Mouse (Mus musculus) midbrain, embryonic 13.5 days (tissue): Measurements from ENCODE around the gene Parpbp. TPM values are rescaled to one million over a fixed set of nuclear protein-coding genes. Genes with fewer than 3 reads are reported as not detected.

Experiments used
- ATAC-seq: fragments of 200-750 bp; cut with Nextera tagmentation; 2 replicates; pipeline ENCODE4 v1.8.0; 2017; ENCODE audit warnings: mild to moderate bottlenecking, moderate TSS enrichment, moderate library complexity
- H3K27ac ChIP-seq: fragments of 300-500 bp; sonication (generic); 2 replicates; pipeline ENCODE4 v1.5.1; 2015; ENCODE audit warnings: inconsistent platforms, mild to moderate bottlenecking, moderate library complexity
- H3K27me3 ChIP-seq: fragments of 300-500 bp; sonication (generic); 2 replicates; pipeline ENCODE4 v1.6.1; 2015; ENCODE audit warnings: mild to moderate bottlenecking, inconsistent platforms
- H3K36me3 ChIP-seq: fragments of 300-500 bp; sonication (generic); 2 replicates; pipeline ENCODE4 v1.6.1; 2015; ENCODE audit warnings: mild to moderate bottlenecking, inconsistent platforms
- H3K4me1 ChIP-seq: fragments of 300-500 bp; sonication (generic); replicated peaks from 2 replicates; pipeline ENCODE4 v1.6.1; 2015; ENCODE audit warnings: inconsistent platforms
- H3K4me2 ChIP-seq: fragments of 300-500 bp; sonication (generic); replicated peaks from 2 replicates; pipeline ENCODE4 v1.6.1; 2015; ENCODE audit warnings: moderate library complexity, mild to moderate bottlenecking, inconsistent platforms
- H3K4me3 ChIP-seq: fragments of 300-500 bp; sonication (generic); replicated peaks from 2 replicates; pipeline ENCODE4 v1.5.1; 2015; ENCODE audit warnings: mild to moderate bottlenecking, inconsistent platforms
- H3K9ac ChIP-seq: fragments of 300-500 bp; sonication (generic); replicated peaks from 2 replicates; pipeline ENCODE4 v1.6.1; 2015; ENCODE audit warnings: mild to moderate bottlenecking, inconsistent platforms
- H3K9me3 ChIP-seq: fragments of 300-500 bp; sonication (generic); 2 replicates; pipeline ENCODE4 v1.6.1; 2016; ENCODE audit warnings: mild to moderate bottlenecking, inconsistent platforms
- WGBS: fragments of 180-500 bp; shearing (Covaris S2); methylation state at CpG from one replicate; pipeline ENCODE4 v1.1.7; 2015; 5-methylcytosine and 5-hydroxymethylcytosine counted together
- polyA plus RNA-seq: library from polyadenylated mRNA; unstranded; fragments of >200 nt; fragmentation: Nextera tagmentation; extraction: Ambion mirVana; gene quantifications from 2 replicates; pipeline ENCODE4 v1.2.1, GENCODE M21; 2015

Gene Parpbp
- polyA plus RNA-seq, result 4.9 and 5.8 TPM in 2 replicates

DNA sequence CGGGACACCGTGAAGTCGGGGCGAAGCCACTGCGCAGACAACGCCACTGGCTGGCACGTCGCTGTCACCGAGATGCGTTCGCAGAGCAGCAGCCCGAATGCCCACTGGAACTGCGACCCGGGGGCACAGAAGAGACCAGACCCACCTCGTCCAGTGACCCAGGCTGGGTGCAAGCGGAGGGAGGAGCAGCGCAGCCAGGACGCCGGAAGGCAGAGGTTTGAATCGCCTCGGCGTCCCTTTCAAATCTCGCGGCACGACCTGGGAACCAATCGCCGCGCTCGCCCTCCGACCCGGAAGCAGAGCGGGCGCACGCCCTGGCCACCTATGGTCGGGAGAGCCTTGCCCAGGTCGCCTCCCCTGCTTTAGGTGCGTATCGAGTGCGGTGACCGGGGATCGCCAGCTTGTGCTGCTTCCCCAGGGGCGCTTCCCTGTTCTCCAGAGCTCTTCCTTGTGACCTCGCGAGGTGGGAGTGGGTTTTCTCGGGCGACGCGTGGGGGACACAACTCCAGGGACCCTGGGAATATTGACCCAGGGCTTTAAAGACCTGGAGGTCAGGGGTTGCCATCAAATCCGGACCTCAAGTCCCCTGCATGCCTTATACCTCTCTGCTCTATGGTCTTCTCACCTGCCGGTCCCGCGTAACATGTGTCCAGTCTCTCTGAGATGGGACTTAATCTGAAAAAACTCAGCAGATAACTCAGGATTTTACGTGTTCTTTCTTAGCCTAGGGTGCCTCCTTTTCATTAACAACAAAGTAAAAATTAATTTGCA is at the start of gene Parpbp, which contains the start of gene Nup37:
Gene Parpbp (minus strand): TSS at position 235 of the 771 bp plus-strand sequence.
Gene Nup37 (plus strand): TSS at position 286 of the 771 bp plus-strand sequence.
- Histone ChIP-seq H3K27ac (no peak within 1 kb of the TSS), H3K4me1 (peaks cover 30% of the 10 kb centered on the region), H3K36me3 (peaks cover 18% of the 10 kb centered on the region), H3K9me3 (no peaks in the 10 kb centered on the region), H3K4me2 (peak within 1 kb of the TSS; percentile 89), H3K9ac (peak within 1 kb of the TSS; percentile 77), H3K4me3 (peak within 1 kb of the TSS; percentile 77), H3K27me3 (no peaks in the 10 kb centered on the region)
- 1% methylated on average over 53 of the region's 53 CpGs for WGBS
- ATAC-seq, result peak; percentile 99

DNA sequence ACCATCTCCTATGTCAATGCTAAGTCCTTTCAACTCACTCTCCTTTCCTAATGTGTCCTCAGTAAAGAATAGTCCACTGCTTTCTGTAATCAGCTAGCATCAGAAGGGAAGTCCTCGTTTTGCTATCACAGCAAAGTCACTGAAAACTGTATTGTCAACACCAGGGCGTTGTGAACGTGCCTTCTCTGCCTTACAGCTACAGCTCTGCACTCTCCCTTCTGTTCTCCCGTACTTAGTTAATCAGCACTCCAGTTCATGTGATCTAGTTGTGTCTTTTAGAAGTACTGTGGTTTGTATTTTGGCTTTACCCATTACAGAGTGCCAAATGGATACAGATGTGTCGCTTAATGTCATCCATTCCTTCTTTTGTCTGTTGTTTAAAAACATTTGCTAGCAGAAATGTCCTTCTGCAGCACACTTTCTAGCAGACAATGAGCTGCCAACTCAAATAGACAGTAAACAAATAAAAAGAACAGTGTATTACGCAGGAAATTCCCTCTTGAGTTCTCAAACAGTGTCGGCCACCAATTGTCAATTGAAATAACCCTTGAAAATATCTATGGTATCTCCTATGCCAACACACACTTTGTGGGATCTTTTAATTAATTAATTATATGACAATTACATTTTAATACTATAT is 20.8 kb upstream of the Parpbp start:
- WGBS, result 84% methylated on average over 7 of the region's 7 CpGs
- H3K27me3 ChIP-seq, result no peaks in the 10 kb centered on the region
- no peak overlapping the region for H3K9ac ChIP-seq
- no peaks in the 10 kb centered on the region for H3K9me3 ChIP-seq
- H3K4me1 ChIP-seq, result no peaks in the 10 kb centered on the region
- peaks cover 9% of the 10 kb centered on the region; the same call in 1 of the 2 replicates for H3K36me3 ChIP-seq
- no peak for ATAC-seq
- H3K4me2 ChIP-seq, result no peak overlapping the region
- H3K4me3 ChIP-seq, result no peak overlapping the region
- H3K27ac ChIP-seq, result no peak overlapping the region

DNA sequence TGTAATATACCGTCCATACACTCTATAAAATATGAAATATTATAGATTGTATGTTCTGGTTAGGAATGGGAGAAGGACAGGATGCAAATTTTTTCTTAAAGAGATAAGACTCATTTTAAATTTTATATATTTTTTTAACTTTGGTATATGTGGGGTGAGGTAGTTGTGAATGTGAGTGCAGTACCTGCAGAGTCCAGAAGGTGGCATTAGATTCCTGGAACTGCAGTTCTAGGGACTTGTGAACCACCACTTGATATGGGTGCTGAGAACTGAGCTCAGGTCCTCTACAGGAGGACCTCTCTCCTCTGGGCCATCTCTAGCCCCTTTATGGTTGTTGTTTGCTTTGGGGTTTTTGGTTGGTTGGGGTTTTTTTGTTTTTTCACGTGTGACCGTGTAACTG is 19.4 kb upstream of the Parpbp start:
- Histone ChIP-seq H3K4me1 (no peaks in the 10 kb centered on the region), H3K9ac (no peak overlapping the region), H3K36me3 (peaks cover 14% of the 10 kb centered on the region), H3K4me2 (no peak overlapping the region), H3K27ac (no peak overlapping the region), H3K4me3 (no peak overlapping the region), H3K9me3 (no peaks in the 10 kb centered on the region), H3K27me3 (no peaks in the 10 kb centered on the region)
- 97% methylated on average over 3 of the region's 3 CpGs for WGBS
- no peak for ATAC-seq

- Histone ChIP-seq H3K4me1 (no peaks in the 10 kb centered on the region), H3K36me3 (peaks cover 24% of the 10 kb centered on the region), H3K27me3 (no peaks in the 10 kb centered on the region), H3K9me3 (no peaks in the 10 kb centered on the region), H3K4me3 (no peak overlapping the region), H3K4me2 (no peak overlapping the region), H3K9ac (no peak overlapping the region), H3K27ac (no peak overlapping the region)
- no peak for ATAC-seq
- WGBS, result 91% methylated on average over 5 of the region's 5 CpGs
Observed at GRCm38 (mm10) chr10:88162676-88163075, 15.9 kb upstream of the Parpbp start.

- no peaks in the 10 kb centered on the region for H3K27me3 ChIP-seq
- H3K27ac ChIP-seq, result no peak overlapping the region
- H3K4me1 ChIP-seq, result no peaks in the 10 kb centered on the region
- no peaks in the 10 kb centered on the region for H3K9me3 ChIP-seq
- no peak overlapping the region for H3K4me2 ChIP-seq
- no peak for ATAC-seq
- H3K36me3 ChIP-seq, result peaks cover 24% of the 10 kb centered on the region
- no peak overlapping the region for H3K4me3 ChIP-seq
- WGBS, result 91% methylated on average over 2 of the region's 2 CpGs
- no peak overlapping the region for H3K9ac ChIP-seq
Observed at GRCm38 (mm10) chr10:88162096-88162495, 15.4 kb upstream of the Parpbp start.

DNA sequence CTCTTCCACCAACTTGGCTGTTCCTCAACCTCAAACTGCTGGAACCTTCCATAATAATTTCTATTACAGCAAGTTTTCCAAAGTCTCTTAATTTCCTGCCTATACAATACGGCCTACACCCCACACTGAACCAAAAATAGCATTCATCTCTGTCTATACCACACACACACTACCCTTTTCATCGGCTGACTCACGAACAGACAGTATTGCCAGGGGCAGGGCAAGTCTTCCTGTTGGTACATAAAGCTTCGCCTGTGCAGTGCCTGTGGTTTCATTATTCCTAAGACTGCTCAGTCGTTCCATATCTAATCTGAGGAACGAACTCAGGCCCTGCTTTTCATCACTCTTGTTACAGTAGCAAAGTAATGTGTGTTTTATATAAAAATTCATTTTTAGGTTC is 4.9 kb upstream of the Parpbp start:
- WGBS, result 94% methylated on average over 6 of the region's 6 CpGs
- Histone ChIP-seq H3K4me3 (no peak overlapping the region), H3K9ac (no peak overlapping the region), H3K4me2 (no peak overlapping the region), H3K27me3 (no peaks in the 10 kb centered on the region), H3K27ac (no peak overlapping the region), H3K4me1 (peaks cover 9% of the 10 kb centered on the region), H3K9me3 (no peaks in the 10 kb centered on the region), H3K36me3 (peaks cover 41% of the 10 kb centered on the region)
- no peak for ATAC-seq

DNA sequence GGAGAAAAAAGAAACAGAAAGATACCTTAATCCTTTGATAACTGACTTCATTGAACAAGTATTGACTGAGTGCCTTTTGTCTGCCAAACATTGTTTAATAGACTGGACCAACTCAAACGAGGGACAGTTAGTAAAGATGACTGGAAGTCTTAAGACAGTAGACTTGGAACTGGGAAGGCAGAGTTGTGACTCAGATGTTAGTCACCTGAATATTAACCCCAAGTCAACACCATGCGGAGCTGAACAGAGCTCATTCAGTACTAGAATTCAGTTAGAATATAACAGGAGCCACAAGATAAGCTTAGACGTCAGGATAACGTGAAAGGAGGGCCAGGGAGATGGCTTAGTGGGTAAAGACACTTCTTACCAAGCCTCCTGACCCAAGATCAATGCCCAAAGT is 3.6 kb upstream of the Parpbp start:
- Histone ChIP-seq H3K4me2 (no peak overlapping the region), H3K27me3 (no peaks in the 10 kb centered on the region), H3K4me3 (no peak overlapping the region), H3K36me3 (peaks cover 38% of the 10 kb centered on the region), H3K4me1 (peaks cover 21% of the 10 kb centered on the region), H3K9ac (no peak overlapping the region), H3K9me3 (no peaks in the 10 kb centered on the region), H3K27ac (no peak overlapping the region)
- 89% methylated on average over 4 of the region's 4 CpGs for WGBS
- ATAC-seq, result no peak

GRCm38 (mm10) chr10:88146187-88146586 is 554 bp downstream of the Parpbp start:
- no peak overlapping the region for H3K27ac ChIP-seq
- no peaks in the 10 kb centered on the region for H3K9me3 ChIP-seq
- peak overlapping the region; percentile 89 for H3K4me2 ChIP-seq
- H3K4me3 ChIP-seq, result peak overlapping the region; percentile 77
- peak; percentile 26; the same call in 1 of the 2 replicates for ATAC-seq
- H3K27me3 ChIP-seq, result no peaks in the 10 kb centered on the region
- H3K36me3 ChIP-seq, result peaks cover 15% of the 10 kb centered on the region
- WGBS, result 17% methylated on average over 7 of the region's 7 CpGs
- H3K9ac ChIP-seq, result peak overlapping the region; percentile 77
- H3K4me1 ChIP-seq, result peaks cover 30% of the 10 kb centered on the region

DNA sequence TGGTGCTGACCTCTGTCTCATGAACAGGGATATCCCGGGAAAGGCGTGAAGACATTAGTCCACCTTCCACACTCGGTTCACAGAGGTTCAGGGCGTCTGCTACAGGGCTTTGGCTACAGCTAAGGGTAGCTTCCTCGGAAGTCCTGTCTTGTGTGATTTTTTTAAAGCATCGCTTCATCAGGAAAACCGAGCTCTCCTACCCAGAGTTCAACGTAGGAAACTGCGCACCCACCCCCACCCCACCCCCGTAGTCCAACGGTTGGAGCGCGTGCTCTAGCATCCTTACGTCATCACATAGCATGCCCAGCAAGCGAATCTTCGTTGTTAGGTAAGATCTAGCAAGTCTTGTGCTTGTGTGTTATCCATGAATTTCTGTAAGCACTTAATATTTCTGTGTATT is 11.1 kb downstream of the Parpbp start:
- H3K4me2 ChIP-seq, result no peak overlapping the region
- no peaks in the 10 kb centered on the region for H3K9me3 ChIP-seq
- H3K27ac ChIP-seq, result no peak overlapping the region
- 97% methylated on average over 16 of the region's 16 CpGs for WGBS
- no peaks in the 10 kb centered on the region for H3K4me1 ChIP-seq
- no peak overlapping the region for H3K9ac ChIP-seq
- 0 out of 2 replicates have a peak, but pooled peaks cover 4% of the 10 kb centered on the region for H3K36me3 ChIP-seq
- no peaks in the 10 kb centered on the region for H3K27me3 ChIP-seq
- ATAC-seq, result no peak
- H3K4me3 ChIP-seq, result no peak overlapping the region

GRCm38 (mm10) chr10:88119721-88120120 is 27.0 kb downstream of the Parpbp start:
- no peaks in the 10 kb centered on the region for H3K27me3 ChIP-seq
- H3K27ac ChIP-seq, result no peak overlapping the region
- no peak overlapping the region for H3K9ac ChIP-seq
- H3K36me3 ChIP-seq, result no peaks in the 10 kb centered on the region
- no peak for ATAC-seq
- no peaks in the 10 kb centered on the region for H3K4me1 ChIP-seq
- H3K4me2 ChIP-seq, result no peak overlapping the region
- H3K9me3 ChIP-seq, result no peaks in the 10 kb centered on the region
- no peak overlapping the region for H3K4me3 ChIP-seq

DNA sequence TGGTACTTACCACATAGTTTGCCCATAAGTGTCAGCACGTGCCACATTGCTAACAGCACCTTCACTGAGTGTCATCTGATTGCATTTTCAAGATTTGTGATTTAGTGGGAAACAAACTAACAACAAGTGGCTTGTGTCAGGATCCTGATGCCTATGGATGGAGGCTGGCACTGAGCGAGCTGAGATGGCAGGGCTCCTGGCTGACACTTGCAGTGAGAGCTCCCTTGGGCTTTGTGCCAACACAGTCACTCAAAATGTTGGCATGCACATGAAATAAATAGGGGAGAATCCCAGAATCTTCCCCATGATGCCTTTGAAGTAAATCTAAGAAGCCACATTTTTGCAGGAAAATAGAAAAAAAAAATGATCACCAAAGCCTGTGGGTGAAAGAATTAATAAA is 33.5 kb downstream of the Parpbp start:
- 95% methylated on average over 2 of the region's 2 CpGs for WGBS

GRCm38 (mm10) chr10:88106169-88106568 is 40.6 kb downstream of the Parpbp start:
- Histone ChIP-seq H3K4me1 (no peaks in the 10 kb centered on the region), H3K27me3 (no peaks in the 10 kb centered on the region), H3K27ac (no peak overlapping the region), H3K4me2 (no peak overlapping the region), H3K36me3 (no peaks in the 10 kb centered on the region), H3K4me3 (no peak overlapping the region), H3K9ac (no peak overlapping the region), H3K9me3 (no peaks in the 10 kb centered on the region)
- 97% methylated on average over 2 of the region's 2 CpGs for WGBS
- no peak for ATAC-seq

More for the DNA sequence above, 33.5 kb downstream of the Parpbp start:
- no peaks in the 10 kb centered on the region for H3K4me1 ChIP-seq
- no peak for ATAC-seq
- no peak overlapping the region for H3K4me2 ChIP-seq
- H3K9me3 ChIP-seq, result no peaks in the 10 kb centered on the region
- no peaks in the 10 kb centered on the region for H3K36me3 ChIP-seq
- H3K27me3 ChIP-seq, result no peaks in the 10 kb centered on the region
- no peak overlapping the region for H3K4me3 ChIP-seq
- H3K27ac ChIP-seq, result no peak overlapping the region
- H3K9ac ChIP-seq, result no peak overlapping the region
